Mouse (Mus musculus): ENCODE measurements around the gene Galnt5. TPM values are rescaled to one million over a fixed set of nuclear protein-coding genes. Genes with fewer than 3 reads are reported as not detected.

The Galnt5 gene
- polyA plus RNA-seq, 1 experiment from 2014 or later = 2.1 TPM

DNA sequence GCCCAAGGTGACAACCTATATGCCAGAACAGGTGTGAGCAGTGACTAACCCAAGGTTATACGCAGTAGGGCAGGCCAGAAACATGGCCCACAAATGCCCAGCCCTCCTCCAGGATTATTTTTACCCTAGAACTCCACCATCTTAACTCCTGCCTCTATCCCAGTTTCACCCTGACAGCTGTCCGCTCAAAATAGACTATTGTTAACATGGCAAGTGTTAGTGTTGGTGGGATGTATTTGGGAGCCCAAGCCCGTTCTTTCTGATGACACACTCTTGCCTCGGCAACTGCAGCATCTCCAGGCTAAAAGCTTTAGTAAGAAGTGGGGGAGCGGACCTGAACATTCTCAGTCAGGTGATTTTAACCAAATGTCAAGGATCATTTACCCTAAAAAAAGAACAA lies 9.4 kb downstream of the Galnt5 start:
- no peak for DNase-seq (ENCODE audit: low spot score)
- no peak overlapping the region for H3K4me2 ChIP-seq (replicated peaks; ENCODE audit: low read depth)
- H3K27me3 ChIP-seq (ENCODE audit: control insufficient read depth, insufficient read depth, low read length) = no peaks in the 10 kb centered on the region
- H3K27ac ChIP-seq (replicated peaks) = no peak overlapping the region
- no peak overlapping the region for H3K9ac ChIP-seq (ENCODE audit: low read length)
- H3K9me3 ChIP-seq (ENCODE audit: control insufficient read depth, low read length) = no peaks in the 10 kb centered on the region
- ATAC-seq (ENCODE audit: low FRiP score, low TSS enrichment) = no peak
- 87% methylated on average over 5 of the region's 5 CpGs for WGBS
- no peak for TF ChIP-seq CTCF (IDR thresholded peaks at IDR 0.05; ENCODE audit: low read depth)
- TF ChIP-seq EP300 (optimal IDR thresholded peaks at IDR 0.05) = no peak
- no peaks in the 10 kb centered on the region for H3K36me3 ChIP-seq (ENCODE audit: control insufficient read depth, insufficient read depth, low read length)
- H3K4me3 ChIP-seq (ENCODE audit: low read depth, low read length) = no peak overlapping the region
- H3K4me1 ChIP-seq (replicated peaks; ENCODE audit: control insufficient read depth, insufficient read depth) = no peaks in the 10 kb centered on the region

DNA sequence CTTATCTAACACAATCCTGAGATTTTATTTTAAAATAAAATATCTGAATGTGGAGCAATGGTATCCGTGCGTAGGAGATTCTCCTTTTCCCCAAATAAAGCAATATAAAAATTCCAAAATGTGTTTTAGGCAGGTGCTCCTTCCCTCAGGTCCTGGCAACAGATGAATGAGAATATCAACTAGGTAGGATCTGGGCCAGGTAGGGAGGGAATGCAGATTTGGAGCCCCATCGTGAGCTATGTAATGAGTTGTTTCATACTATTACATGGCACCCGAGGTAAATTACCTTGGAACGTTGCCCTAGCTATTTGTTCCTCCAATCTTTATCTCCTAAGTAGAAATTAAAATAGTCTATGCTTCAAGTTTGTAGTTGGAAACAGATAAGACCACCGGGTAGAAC lies 25.9 kb downstream of the Galnt5 start:
- 82% methylated on average over 6 of the region's 6 CpGs for WGBS
- Histone ChIP-seq H3K27me3 (ENCODE audit: control insufficient read depth, insufficient read depth, low read length) (no peaks in the 10 kb centered on the region), H3K4me3 (ENCODE audit: low read depth, low read length) (no peak overlapping the region), H3K9me3 (ENCODE audit: control insufficient read depth, low read length) (no peaks in the 10 kb centered on the region), H3K36me3 (ENCODE audit: control insufficient read depth, insufficient read depth, low read length) (no peaks in the 10 kb centered on the region), H3K9ac (ENCODE audit: low read length) (no peak overlapping the region), H3K4me2 (replicated peaks; ENCODE audit: low read depth) (no peak overlapping the region), H3K27ac (replicated peaks) (no peak overlapping the region), H3K4me1 (replicated peaks; ENCODE audit: control insufficient read depth, insufficient read depth) (no peaks in the 10 kb centered on the region)
- DNase-seq (ENCODE audit: low spot score) (no peak), ATAC-seq (ENCODE audit: low FRiP score, low TSS enrichment) (no peak)
- no peak for TF ChIP-seq CTCF (IDR thresholded peaks at IDR 0.05; ENCODE audit: low read depth)
- TF ChIP-seq EP300 (optimal IDR thresholded peaks at IDR 0.05) = no peak

DNA sequence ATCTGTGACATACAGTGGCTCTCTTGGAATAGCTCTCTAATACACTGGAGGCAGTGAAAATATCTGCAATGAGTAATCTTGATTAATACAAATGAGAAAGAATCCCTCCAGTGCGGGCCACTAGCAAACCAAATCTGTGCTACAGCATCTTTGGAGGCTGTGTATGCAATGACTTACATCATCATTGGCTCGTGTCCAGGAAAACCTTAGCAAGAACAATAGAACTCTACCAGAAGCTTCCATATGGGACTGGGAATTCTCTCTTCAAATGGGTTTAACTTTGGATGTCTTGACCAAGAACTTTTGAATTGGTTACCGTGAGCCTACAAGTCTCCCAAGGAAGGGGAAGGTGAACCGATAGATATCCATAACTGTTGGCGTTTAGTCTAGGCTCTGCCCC lies 29.1 kb downstream of the Galnt5 start:
- TF ChIP-seq CTCF (IDR thresholded peaks at IDR 0.05; ENCODE audit: low read depth) (no peak), EP300 (optimal IDR thresholded peaks at IDR 0.05) (no peak)
- no peaks in the 10 kb centered on the region for H3K4me1 ChIP-seq (replicated peaks; ENCODE audit: control insufficient read depth, insufficient read depth)
- no peaks in the 10 kb centered on the region for H3K9me3 ChIP-seq (ENCODE audit: control insufficient read depth, low read length)
- 66% methylated on average over 5 of the region's 5 CpGs for WGBS
- DNase-seq (ENCODE audit: low spot score) (no peak), ATAC-seq (ENCODE audit: low FRiP score, low TSS enrichment) (no peak)
- H3K4me3 ChIP-seq (ENCODE audit: low read depth, low read length) = no peak overlapping the region
- no peak overlapping the region for H3K4me2 ChIP-seq (replicated peaks; ENCODE audit: low read depth)
- no peak overlapping the region for H3K27ac ChIP-seq (replicated peaks)
- no peaks in the 10 kb centered on the region for H3K36me3 ChIP-seq (ENCODE audit: control insufficient read depth, insufficient read depth, low read length)
- no peaks in the 10 kb centered on the region for H3K27me3 ChIP-seq (ENCODE audit: control insufficient read depth, insufficient read depth, low read length)
- H3K9ac ChIP-seq (ENCODE audit: low read length) = no peak overlapping the region

DNA sequence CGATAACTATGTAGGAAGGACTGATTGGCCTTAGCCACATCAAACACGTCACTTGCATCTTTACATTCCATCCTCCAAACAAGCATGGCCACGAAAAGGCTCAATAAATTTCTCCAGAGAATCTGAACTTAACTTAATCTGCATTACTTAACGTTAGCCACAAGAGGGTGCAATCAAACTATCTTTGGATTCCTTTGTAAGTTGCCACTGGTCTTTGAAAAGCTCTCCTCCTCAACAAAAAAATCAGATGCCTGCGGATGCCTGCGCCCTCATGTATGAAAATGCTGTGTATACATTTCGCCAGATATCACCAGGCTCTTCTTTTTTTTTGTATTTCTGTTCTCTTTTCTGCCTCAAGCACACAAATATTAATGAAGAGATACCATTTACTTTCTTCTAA lies 31.7 kb downstream of the Galnt5 start:
- 20% methylated on average over 7 of the region's 7 CpGs for WGBS
- no peak overlapping the region for H3K9ac ChIP-seq (ENCODE audit: low read length)
- H3K36me3 ChIP-seq (ENCODE audit: control insufficient read depth, insufficient read depth, low read length) = no peaks in the 10 kb centered on the region
- TF ChIP-seq EP300 (optimal IDR thresholded peaks at IDR 0.05) = no peak
- TF ChIP-seq CTCF (IDR thresholded peaks at IDR 0.05; ENCODE audit: low read depth) = peak; percentile 80
- H3K4me1 ChIP-seq (replicated peaks; ENCODE audit: control insufficient read depth, insufficient read depth) = no peaks in the 10 kb centered on the region
- H3K9me3 ChIP-seq (ENCODE audit: control insufficient read depth, low read length) = no peaks in the 10 kb centered on the region
- no peaks in the 10 kb centered on the region for H3K27me3 ChIP-seq (ENCODE audit: control insufficient read depth, insufficient read depth, low read length)
- no peak overlapping the region for H3K27ac ChIP-seq (replicated peaks)
- no peak overlapping the region for H3K4me2 ChIP-seq (replicated peaks; ENCODE audit: low read depth)
- ATAC-seq (ENCODE audit: low FRiP score, low TSS enrichment) (no peak), DNase-seq (ENCODE audit: low spot score) (no peak)
- no peak overlapping the region for H3K4me3 ChIP-seq (ENCODE audit: low read depth, low read length)

DNA sequence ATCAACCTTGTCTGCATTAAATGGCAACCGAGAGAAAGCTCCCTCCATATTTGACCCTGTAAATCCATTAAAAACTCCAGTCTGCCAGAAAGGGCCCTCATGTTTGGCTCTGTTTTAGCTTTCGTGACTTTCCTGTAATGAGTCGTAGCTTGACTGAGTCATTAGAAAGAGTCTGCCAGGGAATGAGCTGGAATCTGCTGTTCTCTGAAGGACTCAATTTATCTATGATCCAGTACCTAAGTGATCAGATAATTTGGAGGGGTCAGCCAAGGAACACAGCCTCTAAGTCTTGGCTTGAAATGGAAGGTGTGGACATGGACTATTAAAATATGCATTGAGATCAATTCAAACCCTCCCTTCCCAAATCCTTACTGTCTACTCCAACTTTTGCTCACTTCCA lies 33.7 kb downstream of the Galnt5 start:
- Histone ChIP-seq H3K9me3 (ENCODE audit: control insufficient read depth, low read length) (no peaks in the 10 kb centered on the region), H3K27me3 (ENCODE audit: control insufficient read depth, insufficient read depth, low read length) (no peaks in the 10 kb centered on the region), H3K4me3 (ENCODE audit: low read depth, low read length) (no peak overlapping the region), H3K9ac (ENCODE audit: low read length) (no peak overlapping the region), H3K36me3 (ENCODE audit: control insufficient read depth, insufficient read depth, low read length) (no peaks in the 10 kb centered on the region), H3K4me1 (replicated peaks; ENCODE audit: control insufficient read depth, insufficient read depth) (no peaks in the 10 kb centered on the region), H3K4me2 (replicated peaks; ENCODE audit: low read depth) (no peak overlapping the region), H3K27ac (replicated peaks) (no peak overlapping the region)
- DNase-seq (ENCODE audit: low spot score) (no peak), ATAC-seq (ENCODE audit: low FRiP score, low TSS enrichment) (no peak)
- WGBS = 59% methylated on average over 3 of the region's 3 CpGs
- TF ChIP-seq CTCF (IDR thresholded peaks at IDR 0.05; ENCODE audit: low read depth) = no peak
- no peak for TF ChIP-seq EP300 (optimal IDR thresholded peaks at IDR 0.05)

DNA sequence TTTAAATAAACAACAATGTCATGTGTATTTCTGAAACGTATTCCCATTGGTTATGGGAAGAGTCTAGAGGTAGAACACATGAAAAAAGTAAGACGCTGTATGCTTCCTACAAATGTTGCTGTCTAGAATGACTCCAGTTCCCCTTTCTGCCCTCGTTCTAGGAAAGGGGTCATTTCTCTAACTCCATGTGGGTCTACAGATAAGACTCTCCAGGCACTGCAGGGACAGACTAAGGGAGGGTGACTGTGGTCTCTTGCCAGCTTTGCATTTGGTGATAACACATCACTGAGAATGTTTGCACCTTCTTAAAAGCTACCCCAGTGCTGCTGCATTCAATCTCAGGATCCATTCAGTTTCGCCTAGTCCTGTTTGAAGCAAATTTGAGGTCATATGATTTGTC lies 38.0 kb downstream of the Galnt5 start:
- no peaks in the 10 kb centered on the region for H3K36me3 ChIP-seq (ENCODE audit: control insufficient read depth, insufficient read depth, low read length)
- H3K4me2 ChIP-seq (replicated peaks; ENCODE audit: low read depth) = no peak overlapping the region
- ATAC-seq (ENCODE audit: low FRiP score, low TSS enrichment) (no peak), DNase-seq (ENCODE audit: low spot score) (no peak)
- H3K27ac ChIP-seq (replicated peaks) = no peak overlapping the region
- H3K27me3 ChIP-seq (ENCODE audit: control insufficient read depth, insufficient read depth, low read length) = no peaks in the 10 kb centered on the region
- no peaks in the 10 kb centered on the region for H3K4me1 ChIP-seq (replicated peaks; ENCODE audit: control insufficient read depth, insufficient read depth)
- H3K9me3 ChIP-seq (ENCODE audit: control insufficient read depth, low read length) = no peaks in the 10 kb centered on the region
- no peak overlapping the region for H3K9ac ChIP-seq (ENCODE audit: low read length)
- H3K4me3 ChIP-seq (ENCODE audit: low read depth, low read length) = no peak overlapping the region
- WGBS = 70% methylated on average over 4 of the region's 4 CpGs
- no peak for TF ChIP-seq CTCF (IDR thresholded peaks at IDR 0.05; ENCODE audit: low read depth)
- TF ChIP-seq EP300 (optimal IDR thresholded peaks at IDR 0.05) = no peak

All from stomach, postnatal 0 days (tissue).